Mouse (Mus musculus): ENCODE results near the gene Cela1. TPM values are rescaled to one million over a fixed set of nuclear protein-coding genes. Genes with fewer than 3 reads are reported as not detected.

Cela1 gene
- 1 to 10 TPM; 1.7 to 5.8 (median 4.5) TPM for total RNA-seq (2022)

DNA sequence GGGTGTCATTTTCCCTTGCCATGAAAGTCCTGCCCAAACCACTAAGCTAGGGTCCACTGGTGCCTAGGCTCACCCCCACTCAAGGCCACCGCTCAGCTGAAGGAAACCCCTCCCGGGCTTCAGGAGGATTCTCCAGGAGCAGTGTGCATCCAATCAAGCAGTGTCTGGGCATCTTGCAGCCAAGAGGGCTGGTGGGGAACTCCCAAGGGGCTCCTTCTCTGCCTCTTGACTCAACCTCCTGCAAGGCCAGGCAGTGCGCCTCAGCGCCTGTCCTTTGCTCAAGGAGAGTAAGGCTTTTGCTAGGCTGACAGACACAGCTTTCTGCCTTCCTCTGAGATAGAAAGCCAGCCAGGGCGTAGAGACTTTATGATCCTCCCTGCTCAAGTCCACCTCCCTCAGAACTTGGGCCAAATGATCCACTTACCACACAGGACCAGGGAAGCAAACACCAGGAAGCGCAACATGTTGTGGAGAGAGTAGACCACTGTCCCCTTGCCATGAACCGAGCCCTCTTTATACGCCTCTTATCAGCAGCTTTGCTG is at the start of gene Cela1:
Cela1 (minus strand) TSS at position 492 of the 542 bp plus-strand sequence.
- no peak for DNase-seq (ENCODE audit: low spot score in 2 of 2)

DNA sequence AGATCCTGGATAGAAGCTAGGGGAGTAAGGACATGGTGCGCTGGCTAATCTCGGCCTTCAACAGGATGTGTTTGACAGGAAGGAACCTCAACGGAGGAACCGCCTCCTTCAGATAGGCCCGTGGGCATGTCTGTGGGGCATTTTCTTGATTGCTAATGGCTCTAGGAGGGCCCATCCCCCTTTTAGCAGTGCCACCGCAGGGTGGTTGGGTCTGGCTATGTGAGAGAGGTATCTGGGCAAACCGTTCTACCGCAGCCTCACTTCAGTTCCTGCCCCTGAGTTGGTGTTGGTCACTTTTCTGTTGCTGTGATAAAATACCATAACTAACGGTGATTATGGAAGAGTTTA is 48.2 kb upstream of the Cela1 start:
- no peak for DNase-seq (ENCODE audit: low spot score in 2 of 2)

DNA sequence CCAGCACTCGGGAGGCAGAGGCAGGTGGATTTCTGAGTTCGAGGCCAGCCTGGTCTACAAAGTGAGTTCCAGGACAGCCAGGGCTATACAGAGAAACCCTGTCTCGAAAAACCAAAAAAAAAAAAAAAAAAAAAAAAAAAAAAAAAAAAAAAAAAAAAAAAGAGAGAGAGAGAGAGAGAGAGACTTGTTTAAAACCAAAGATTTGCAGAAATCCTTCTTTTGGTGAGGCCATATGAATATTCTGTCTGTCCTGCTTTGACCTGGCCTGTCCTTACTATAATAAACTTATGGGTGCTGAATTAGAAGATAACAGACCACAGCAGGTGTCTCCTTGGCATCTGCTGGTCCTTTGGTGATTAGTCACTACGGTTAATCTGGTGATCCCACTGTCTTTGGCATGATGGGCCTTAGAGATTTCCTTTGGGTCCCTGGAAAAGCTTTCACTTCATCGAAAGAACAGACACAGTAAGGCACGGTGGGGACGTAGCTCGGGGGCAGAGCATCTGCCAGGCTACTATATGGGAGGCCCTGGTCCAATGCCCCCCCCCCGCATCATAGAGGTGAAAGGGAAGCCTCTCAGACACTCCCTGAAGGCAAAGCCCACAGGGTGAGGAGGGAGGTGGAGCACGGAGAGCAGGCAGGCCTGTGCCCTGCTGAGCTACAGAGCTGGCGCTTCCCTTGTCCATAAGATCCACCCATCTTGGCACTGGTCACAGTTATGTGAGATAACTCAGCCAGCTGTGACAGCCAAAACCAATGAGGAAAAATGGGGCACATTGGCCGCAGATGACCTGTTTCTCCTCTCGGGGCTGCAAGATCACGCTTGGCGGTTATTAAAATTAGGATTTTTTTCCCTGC is 47.6 kb upstream of the Cela1 start:
- DNase-seq (ENCODE audit: low spot score in 2 of 2): no peak

DNA sequence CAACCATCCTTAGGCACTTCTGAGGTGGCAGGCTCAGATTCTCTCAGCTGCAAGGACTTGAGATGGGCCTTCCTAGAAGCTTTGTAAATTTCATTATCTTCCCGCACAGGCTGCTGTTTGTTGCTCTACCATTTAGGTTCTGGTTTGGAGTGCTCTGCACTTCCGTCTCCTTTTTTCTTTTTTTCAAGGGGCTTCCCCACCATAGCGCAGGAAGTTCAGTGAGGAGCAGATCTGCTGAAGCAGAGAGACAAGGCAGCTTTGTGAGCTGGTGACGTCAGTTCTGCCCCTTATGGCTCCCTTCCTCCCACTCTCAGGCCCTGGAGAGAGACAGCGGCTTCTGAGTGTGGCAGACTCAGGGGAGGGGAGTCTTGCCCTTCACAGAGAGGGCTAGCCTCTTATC is 44.9 kb upstream of the Cela1 start:
- DNase-seq (ENCODE audit: low spot score in 2 of 2): no peak

DNA sequence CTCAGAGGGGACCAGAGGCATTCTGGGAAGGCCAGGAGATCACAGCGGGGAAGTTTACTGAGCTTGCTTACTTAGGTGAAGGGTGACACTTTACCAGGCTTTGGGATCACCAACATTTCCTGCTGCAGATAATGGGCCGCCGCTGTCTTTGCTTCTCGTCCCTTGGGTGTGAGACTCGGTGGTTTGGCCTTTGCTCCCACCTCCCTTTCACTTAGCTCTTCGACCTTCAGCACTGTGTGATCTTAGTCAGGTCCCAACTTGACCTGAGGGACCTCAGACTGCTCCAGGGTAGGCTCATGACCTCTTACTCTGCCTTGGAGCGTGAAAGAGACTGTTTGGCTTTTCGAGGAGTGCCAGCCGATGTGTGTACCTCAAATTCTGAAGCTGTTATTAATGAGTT is 43.4 kb upstream of the Cela1 start:
- no peak for DNase-seq (ENCODE audit: low spot score in 2 of 2)

DNA sequence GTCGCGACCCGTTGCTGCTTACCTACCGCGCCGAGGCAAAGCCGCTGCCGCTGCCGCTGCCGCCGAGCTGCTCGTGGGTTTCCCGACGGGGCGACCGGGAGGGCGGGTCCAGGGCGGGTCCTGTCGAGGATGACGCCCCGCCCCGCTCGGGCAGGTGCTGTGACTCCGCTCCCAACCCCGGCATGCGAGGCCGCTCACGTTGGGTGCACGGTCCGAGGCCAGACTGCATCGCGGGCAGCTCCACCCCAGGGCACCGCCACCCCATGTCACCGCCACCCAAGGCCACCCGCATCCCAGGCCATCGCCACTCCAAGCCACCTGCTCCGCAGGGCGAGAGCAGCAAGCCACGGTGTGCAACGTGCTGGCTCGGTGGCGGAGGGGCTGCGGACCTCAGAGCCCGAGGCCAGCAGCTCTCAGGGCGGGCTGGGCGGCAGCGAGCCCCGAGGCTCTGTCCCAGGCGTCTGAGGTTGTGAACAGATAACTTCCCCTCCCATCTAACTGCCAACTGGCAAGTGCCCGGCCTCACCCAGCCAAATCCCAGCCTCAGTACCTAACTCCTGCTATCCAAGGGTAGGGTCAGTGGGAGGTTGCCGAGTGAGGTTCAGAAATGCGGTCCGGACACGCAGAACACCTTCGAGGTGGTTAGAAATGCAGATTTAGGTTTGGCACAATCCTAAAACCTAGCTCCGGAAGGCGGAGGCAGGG is 41.7 kb upstream of the Cela1 start, which contains the start of gene Galnt6:
Galnt6 (minus strand) TSS at position 96 of the 705 bp plus-strand sequence.
- DNase-seq (ENCODE audit: low spot score in 2 of 2): no peak

DNA sequence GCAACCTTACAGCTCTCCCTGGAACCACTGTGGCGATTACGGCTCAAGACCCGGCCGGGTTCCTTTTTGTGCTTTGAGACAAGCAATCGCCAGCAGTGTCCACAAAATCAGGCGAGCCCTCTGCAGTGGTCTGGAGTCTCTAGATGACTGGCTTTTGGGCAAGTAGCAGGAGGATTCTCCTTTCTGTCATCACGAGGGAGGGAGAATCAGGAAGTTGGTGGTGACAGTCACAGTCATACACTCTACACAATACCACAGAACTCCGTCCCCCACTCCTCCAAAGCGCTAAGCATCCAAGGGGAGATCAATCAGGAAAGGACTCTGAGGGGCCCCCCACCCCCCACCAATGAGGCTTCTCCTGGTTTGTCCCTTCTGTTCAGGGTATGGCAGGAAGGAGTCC is 40.9 kb upstream of the Cela1 start:
- no peak for DNase-seq (ENCODE audit: low spot score in 2 of 2)

DNA sequence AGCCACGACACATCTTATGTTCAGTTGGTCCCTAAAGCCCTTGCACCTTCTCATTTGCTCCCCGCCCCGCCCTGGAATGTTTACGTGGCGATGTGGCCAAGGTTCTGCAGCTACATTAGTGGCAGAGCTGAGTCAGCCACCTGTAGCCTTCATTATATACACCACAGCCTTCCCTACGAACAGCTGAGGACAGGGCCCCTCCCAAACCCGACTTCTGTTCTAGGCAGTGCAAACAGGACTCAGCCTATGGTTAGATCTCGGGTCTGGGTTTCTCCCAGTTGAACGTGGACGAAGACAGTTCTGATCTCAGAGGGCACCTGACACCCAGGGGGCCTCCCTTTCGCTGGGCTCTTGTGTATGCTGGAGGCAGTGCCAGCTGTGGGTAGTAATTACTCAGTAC is 40.1 kb upstream of the Cela1 start:
- no peak for DNase-seq (ENCODE audit: low spot score in 2 of 2)

DNA sequence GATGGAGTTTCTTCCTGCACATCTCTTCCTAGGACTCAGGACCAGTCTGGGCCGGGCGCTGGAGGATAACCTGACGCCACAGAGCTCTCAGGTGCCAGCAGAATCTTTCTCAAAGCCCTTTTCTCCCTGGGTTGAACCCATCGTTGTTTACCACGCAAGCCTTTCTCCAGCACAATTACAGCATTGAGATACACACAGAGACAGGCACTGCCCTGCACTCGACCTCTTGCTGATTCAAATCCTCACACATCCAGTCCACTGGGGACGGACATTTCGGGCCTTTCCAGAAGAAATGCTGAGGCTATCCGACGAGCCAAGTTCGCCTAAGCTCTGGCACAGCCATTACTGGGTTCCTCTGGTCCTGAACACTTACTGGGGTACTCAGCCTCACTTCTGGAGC is 39.0 kb upstream of the Cela1 start:
- DNase-seq (ENCODE audit: low spot score in 2 of 2): no peak

DNA sequence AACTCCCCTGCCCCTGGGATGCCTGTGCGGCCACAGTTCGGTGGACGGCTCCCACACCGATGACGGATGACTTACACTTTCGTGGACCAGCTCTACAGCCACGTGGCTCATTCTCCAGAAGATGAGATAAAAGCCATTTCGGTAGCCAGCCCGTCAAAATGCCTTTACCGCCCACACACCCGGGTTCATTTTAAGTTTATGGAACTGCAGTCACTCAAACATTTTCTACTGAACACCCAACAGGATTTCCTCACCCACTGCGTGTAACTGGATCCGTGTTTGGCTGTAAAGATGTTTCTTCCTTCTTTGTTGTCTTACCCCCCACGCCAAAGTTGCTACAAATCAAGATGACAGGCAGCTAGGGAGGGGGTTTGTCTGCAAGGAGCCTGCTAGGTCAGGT is 35.8 kb upstream of the Cela1 start:
- no peak for DNase-seq (ENCODE audit: low spot score in 2 of 2)

DNA sequence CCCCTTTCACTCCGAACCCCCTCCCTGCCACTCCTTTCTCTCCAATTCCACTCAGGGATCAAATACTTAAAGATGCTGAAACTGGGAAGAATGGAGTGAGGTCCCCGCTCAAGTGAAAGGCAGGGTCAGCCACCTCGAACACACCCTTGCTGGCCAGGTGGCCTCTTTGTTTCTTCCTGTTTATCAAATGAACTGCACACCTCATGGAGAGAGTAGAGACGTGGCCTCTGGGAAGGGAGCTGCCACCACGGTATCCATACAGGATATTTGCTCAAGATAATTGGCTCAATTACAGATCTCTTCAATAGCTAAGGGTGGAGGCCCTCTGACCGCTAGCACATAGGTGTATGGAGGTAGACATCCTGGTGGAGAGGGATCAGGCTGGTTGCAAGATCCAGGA is 34.8 kb upstream of the Cela1 start:
- DNase-seq (ENCODE audit: low spot score in 2 of 2): no peak

DNA sequence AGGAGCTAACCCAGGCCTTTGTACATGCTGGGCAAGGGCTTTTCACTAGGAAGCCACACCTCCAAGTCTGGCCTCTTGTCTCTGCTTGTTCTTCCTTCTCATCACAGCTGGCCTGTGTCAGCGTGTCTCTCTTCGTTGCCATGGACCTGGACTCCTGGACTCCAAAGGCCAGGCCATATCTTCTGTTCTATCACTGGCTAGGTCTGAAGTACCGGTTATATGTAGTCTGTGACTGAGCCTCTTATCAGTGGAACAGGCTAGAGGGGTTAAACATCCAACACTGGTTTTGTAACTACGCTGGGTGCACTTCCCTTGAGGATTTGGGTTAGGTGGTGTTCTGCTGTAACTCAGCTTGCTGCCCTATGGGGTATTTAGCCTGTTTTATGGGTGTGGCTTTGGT is 34.3 kb upstream of the Cela1 start:
- no peak for DNase-seq (ENCODE audit: low spot score in 2 of 2)

DNA sequence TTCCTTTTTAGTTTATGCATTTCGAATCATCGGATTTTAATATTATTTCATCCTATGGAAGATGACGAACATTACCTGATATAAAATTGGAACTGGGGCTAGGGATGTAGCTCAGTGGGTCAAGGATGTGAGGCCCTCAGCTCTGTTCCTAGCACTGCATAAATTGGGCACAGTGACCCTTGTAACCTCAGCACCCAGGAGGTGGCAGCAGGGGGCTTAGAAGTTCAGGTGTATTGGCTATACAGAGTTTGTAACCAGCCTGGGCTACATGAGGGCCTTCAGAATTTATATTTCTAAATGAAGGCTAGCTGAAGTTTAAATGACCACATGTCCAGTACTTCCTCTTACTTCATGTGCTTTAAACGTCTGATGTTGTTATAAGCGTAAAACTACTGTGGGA is 33.7 kb upstream of the Cela1 start:
- DNase-seq (ENCODE audit: low spot score in 2 of 2): no peak

DNA sequence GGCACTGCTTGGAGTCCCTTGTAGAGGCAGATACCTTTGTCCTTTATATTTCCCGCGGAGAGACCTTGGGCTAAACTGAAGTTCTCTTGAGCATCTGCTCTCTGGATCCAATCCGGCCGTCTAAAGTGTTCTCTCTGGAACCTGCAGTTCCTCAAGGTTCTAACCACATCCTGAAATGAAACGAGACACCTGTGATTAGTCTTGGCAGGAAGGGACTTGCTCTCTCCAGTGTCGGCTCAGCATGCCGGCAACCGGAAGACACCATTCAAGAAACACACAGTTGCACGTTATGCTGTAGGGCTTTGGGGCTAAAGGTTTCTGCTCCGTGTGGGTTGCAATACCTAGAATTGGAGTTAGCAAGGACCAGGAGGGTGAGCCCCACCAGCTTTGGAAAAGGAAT is 32.3 kb upstream of the Cela1 start:
- no peak for DNase-seq (ENCODE audit: low spot score in 2 of 2)

DNA sequence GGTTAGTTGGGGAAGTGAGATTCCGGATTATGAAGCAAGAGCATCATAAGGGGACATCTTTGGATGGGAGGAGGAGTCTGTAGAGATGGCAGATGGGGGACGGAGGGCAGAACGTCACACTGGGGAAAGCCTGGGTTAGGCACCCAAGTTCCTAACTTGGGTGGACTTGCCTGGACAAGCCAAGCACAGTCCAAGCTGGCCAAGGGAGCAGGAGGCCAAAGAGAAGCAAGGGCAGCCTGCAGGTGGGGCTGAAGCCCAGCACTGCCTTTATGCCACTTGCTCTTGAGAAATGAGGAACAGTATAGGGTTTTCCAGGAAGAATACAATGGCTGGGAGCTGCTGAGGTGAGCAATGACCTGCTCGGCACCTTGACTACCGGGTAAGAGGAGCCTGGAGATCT is 31.5 kb upstream of the Cela1 start:
- DNase-seq (ENCODE audit: low spot score in 2 of 2): no peak

DNA sequence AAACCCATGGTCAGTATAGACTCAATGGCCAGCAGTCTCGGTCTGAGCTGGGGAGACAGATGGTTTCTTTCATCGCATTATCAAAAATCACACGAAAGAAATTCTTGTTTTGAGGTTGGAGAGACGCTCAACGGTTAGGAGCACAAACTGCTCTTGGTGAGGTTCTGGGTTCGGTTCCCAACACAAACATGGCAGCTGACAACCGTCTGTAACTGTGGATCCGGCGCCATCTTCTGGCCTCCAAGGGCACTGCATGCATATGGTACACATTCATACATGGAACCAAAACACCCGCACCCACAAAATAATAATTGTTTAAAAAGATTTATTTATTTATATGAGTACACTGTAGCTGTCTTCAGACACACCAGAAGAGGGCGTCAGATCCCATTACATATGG is 30.9 kb upstream of the Cela1 start:
- DNase-seq (ENCODE audit: low spot score in 2 of 2): no peak

DNA sequence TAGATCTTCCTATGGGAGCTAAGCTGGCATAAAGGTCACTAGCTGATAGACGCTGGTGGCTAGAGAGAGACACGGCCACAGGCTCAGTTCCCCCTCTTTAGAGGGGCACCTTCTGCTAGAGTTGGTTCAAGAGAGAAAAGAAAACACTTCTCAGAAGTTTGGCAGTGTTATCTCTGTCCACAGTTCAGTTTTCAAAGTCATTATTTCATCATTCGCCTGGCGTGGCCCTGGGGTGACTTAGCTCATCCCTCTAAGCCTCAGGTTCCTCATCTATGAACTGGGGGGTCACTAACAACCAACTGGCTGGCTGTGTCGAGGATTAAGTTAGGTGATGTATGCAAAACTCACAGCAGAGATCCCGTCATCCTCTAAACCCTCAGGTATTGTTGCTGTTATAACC is 30.2 kb upstream of the Cela1 start:
- DNase-seq (ENCODE audit: low spot score in 2 of 2): no peak

DNA sequence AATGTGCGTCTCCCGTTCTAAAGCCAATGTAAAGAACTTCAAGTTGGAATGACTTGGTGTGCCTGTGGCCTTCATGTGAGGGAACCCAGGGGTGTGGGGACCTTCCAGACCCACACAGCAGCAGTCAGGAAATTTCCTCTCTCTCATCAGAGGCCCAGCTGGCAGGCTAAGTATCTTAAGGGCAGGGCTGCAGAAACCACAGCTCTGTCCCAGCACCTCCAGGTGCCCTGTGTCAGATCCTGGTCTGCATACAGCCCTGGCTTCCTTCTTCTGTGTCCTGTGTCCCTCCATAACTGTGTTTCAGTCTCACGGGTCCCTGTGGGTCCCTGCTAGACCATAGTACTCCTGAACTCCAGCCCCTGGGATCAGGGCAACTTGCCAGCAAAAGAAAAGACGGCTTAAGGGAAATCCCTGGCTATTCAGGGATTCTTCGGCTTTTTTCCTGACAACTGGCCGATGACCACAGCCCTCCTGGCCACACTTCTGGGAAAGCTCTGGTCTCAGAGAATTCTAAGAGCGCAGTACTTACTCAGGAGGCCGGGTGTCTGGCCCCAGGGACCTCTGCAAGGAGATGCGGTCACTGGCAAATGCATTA is 27.8 kb upstream of the Cela1 start:
- no peak for DNase-seq (ENCODE audit: low spot score in 2 of 2)

DNA sequence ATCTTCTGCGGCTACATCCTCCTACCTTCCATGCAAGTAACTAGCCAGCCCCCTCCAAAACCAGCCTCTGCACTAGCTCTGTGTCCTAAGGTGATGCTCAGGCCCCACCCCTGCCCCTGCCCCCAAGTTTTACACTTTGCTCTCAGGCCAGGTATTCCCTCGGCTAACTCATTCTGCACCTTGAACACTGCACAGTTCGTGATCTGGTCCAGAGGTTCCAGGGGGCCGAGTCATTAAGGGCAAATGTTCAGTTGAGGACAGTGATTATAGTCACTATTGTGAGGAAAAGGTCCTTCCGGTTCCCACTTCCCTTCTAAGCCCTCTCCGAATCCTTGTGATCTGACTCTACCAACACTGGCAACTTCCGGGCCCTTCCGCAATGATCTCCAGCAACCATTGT is 26.7 kb upstream of the Cela1 start:
- no peak for DNase-seq (ENCODE audit: low spot score in 2 of 2)

DNA sequence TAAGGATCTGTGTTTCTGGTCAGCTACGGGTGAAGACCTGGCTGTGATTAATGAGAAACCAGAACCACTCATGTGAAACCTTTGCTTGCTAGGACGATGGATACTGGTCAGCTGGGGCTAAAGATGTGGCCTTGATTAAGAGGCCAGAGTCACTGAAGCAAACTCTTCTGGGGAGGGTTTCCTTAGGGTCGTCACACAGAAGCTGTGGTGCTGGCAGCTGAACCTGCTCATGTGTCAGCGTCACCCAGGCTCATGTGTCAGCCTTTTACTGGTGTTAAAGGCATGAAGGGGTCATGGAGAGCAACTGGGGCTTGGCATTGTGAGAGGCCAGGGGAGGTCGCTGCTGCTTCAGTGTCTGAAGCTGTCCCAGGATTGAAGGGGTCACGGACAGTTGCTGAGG is 23.1 kb upstream of the Cela1 start:
- no peak for DNase-seq (ENCODE audit: low spot score in 2 of 2)

DNA sequence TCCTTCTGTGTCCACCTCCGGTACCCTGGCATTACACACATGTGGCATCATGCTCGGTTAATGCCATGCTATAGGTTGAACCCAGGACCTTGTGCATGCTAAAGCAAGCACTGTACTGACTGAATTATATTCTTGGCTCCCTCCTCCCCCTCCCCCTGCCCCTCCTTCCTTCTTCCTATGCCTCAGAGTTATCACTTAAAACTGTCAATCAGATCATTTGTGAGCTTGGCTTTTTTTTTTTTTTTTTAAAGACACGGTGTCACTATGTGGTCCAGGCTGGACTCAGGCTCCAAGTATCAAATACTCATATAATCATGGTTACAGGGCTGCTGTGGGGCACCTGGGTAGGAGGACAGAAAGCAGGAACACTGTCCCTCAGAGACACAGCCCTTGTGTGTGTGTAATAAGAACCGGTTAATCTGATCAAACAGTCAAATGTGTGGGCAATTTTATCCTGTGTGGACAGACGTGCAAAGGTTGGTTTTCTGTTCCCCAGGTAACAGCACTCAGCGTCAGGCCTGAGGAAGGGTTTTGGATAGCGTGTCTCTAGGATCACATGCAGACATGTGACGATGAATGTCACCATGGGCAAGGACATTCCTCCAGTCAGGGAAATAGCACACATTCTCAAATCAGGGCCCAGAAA is 20.8 kb upstream of the Cela1 start:
- no peak for DNase-seq (ENCODE audit: low spot score in 2 of 2)

DNA sequence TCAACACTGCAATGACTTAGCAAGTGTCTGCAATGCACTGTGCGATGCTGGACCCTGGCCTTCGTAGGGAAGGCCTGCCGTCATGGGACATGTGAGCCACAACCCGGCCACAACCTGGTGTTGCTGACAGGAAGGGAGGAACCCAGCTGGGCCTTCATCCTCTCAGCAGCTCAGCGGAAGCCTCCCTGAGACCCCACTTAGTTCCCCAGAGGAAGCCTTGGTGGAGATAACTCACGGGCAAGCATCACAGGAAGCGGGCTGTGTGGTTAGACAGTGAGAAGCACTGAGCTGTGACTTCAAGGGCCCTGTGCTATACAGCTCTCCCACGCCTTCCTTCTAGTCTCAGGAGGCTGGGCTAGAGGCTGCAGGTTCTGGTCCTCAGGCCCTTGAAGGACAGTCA is 18.5 kb upstream of the Cela1 start:
- no peak for DNase-seq (ENCODE audit: low spot score in 2 of 2)

All from left cerebral cortex, adult 8-10 months (tissue).